12 mouse cellular contexts compared by ENCODE assay signal in the genomic region with DNA sequence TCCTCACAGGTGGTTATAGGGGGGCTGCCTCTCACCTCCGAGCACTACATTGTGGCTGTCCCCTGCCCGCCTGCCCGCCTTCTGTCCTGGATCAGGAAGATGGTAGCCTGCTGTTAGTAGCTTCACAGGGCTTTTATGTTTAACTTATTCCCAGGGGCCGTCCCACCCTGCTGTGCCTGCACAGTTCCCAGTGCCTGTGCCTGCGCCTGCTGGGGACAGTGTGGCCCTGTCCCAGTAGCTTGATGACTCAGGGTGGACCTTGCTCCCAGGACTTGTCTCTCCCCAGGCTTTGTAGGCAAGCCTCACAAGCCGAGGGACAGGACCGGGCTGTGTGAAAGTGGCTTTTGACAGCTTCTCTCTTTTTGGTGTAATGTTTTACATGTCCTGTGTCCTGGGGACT. TPM values are rescaled to one million over a fixed set of nuclear protein-coding genes. Genes with fewer than 3 reads are reported as not detected.
DNase-seq lines count a peak whose midpoint lies in the region; ATAC-seq and TF ChIP-seq lines count a peak whose summit lies in the region.
"Had no signal": no experiment of that assay in that cellular context is flagged by ENCODE, and none has a peak within 500 bp of the region (broad histone marks: within the 10 kb centered on the region; RNA-seq: fewer than 3 reads in every experiment).

No protein-coding gene starts in this region.

- H3K4me2 ChIP-seq in hindbrain, embryonic 16.5 days (ENCODE audit: low read length): no peak overlapping the region
- H3K4me2 ChIP-seq in intestine, embryonic 15.5 days (replicated peaks): no peak overlapping the region
- no peak overlapping the region for H3K4me2 ChIP-seq in stomach, embryonic 15.5 days
- H3K4me2 ChIP-seq: heart, embryonic 12.5 days had no signal

- peaks cover 19% of the 10 kb centered on the region for H3K4me1 ChIP-seq in hindbrain, embryonic 16.5 days (ENCODE audit: control insufficient read depth, insufficient read depth, low read depth, low read length)
- peaks cover 41% of the 10 kb centered on the region for H3K4me1 ChIP-seq in hindbrain, embryonic 10.5 days (replicated peaks)
- peaks cover 38% of the 10 kb centered on the region for H3K4me1 ChIP-seq in intestine, embryonic 15.5 days (replicated peaks)
- H3K4me1 ChIP-seq in liver, adult 2 months (ENCODE audit: control insufficient read depth, insufficient read depth, low read length): no peaks in the 10 kb centered on the region
- H3K4me1 ChIP-seq in stomach, embryonic 15.5 days: peaks cover 26% of the 10 kb centered on the region

- no peaks in the 10 kb centered on the region for H3K79me2 ChIP-seq in liver, adult 2 months (ENCODE audit: control insufficient read depth, insufficient read depth, low read length)

- 76% methylated on average over 7 of the region's 7 CpGs for WGBS in hindbrain, embryonic 16.5 days
- WGBS in hindbrain, embryonic 10.5 days: 69% methylated on average over 7 of the region's 7 CpGs
- 58% methylated on average over 7 of the region's 7 CpGs for WGBS in intestine, embryonic 15.5 days
- 60% methylated on average over 7 of the region's 7 CpGs for WGBS in liver, adult 2 months
- WGBS in stomach, embryonic 15.5 days: 78% methylated on average over 7 of the region's 7 CpGs

- TF ChIP-seq POLR2A in liver, adult 2 months (IDR thresholded peaks at IDR 0.05; ENCODE audit: extremely low read depth, insufficient read depth, low read length): no peak

- no peak for TF ChIP-seq CTCF in liver, adult 2 months (IDR thresholded peaks at IDR 0.05; ENCODE audit: low read depth, low read length)

- H3K36me3 ChIP-seq in hindbrain, embryonic 16.5 days (ENCODE audit: control insufficient read depth, insufficient read depth, low read length): peaks cover 2% of the 10 kb centered on the region; the same call in 1 of the 2 replicates
- peaks cover 57% of the 10 kb centered on the region for H3K36me3 ChIP-seq in hindbrain, embryonic 10.5 days
- peaks cover 31% of the 10 kb centered on the region; the same call in 1 of the 2 replicates for H3K36me3 ChIP-seq in intestine, embryonic 15.5 days
- no peaks in the 10 kb centered on the region for H3K36me3 ChIP-seq in liver, adult 2 months (ENCODE audit: control insufficient read depth, insufficient read depth, low read length)
- H3K36me3 ChIP-seq in stomach, embryonic 15.5 days: peaks cover 42% of the 10 kb centered on the region

- H3K27me3 ChIP-seq in hindbrain, embryonic 16.5 days (replicated peaks; ENCODE audit: control insufficient read depth, insufficient read depth, low read length): no peaks in the 10 kb centered on the region
- H3K27me3 ChIP-seq in hindbrain, embryonic 10.5 days (ENCODE audit: insufficient read depth, poor library complexity, severe bottlenecking): peaks cover 7% of the 10 kb centered on the region; the same call in 1 of the 2 replicates
- no peaks in the 10 kb centered on the region for H3K27me3 ChIP-seq in intestine, embryonic 15.5 days (replicated peaks)
- no peaks in the 10 kb centered on the region for H3K27me3 ChIP-seq in liver, adult 2 months (ENCODE audit: control insufficient read depth, insufficient read depth, low read length)
- H3K27me3 ChIP-seq in stomach, embryonic 15.5 days (replicated peaks): no peaks in the 10 kb centered on the region
- H3K27me3 ChIP-seq: heart, embryonic 12.5 days had no signal

- no peak for DNase-seq in hindbrain, embryonic 10.5 days (ENCODE audit: low spot score)
- DNase-seq in liver, adult 2 months (ENCODE audit: extremely low read depth, low read depth, low spot score): peak; percentile 25
- DNase-seq in spleen, adult 18-20 months: no peak
- DNase-seq in lung, postnatal 25 days (ENCODE audit: low spot score): no peak
- DNase-seq: heart, postnatal 36 days; kidney, postnatal 10 days; lung, adult 2 months had no signal

- H3K9ac ChIP-seq in hindbrain, embryonic 16.5 days (ENCODE audit: low read depth, low read length): peak overlapping the region; percentile 32; the same call in 1 of the 2 replicates
- H3K9ac ChIP-seq in intestine, embryonic 15.5 days: no peak overlapping the region
- no peak overlapping the region for H3K9ac ChIP-seq in liver, adult 2 months (ENCODE audit: low read depth, low read length)
- no peak overlapping the region for H3K9ac ChIP-seq in stomach, embryonic 15.5 days
- H3K9ac ChIP-seq: heart, embryonic 12.5 days had no signal

- ATAC-seq in hindbrain, embryonic 16.5 days: no peak
- peak; percentile 85 for ATAC-seq in intestine, embryonic 15.5 days
- peak; percentile 48; the same call in 1 of the 2 replicates for ATAC-seq in stomach, embryonic 15.5 days (ENCODE audit: insufficient read depth, low FRiP score, low read depth)
- ATAC-seq: midbrain, embryonic 16.5 days had no signal

- H3K4me3 ChIP-seq in hindbrain, embryonic 16.5 days (ENCODE audit: low read length): no peak overlapping the region
- no peak overlapping the region for H3K4me3 ChIP-seq in hindbrain, embryonic 10.5 days
- H3K4me3 ChIP-seq in intestine, embryonic 15.5 days (replicated peaks): no peak overlapping the region
- H3K4me3 ChIP-seq in liver, adult 2 months (ENCODE audit: insufficient read depth, low read depth, low read length): no peak overlapping the region
- H3K4me3 ChIP-seq in stomach, embryonic 15.5 days (replicated peaks): no peak overlapping the region
- H3K4me3 ChIP-seq: heart, embryonic 12.5 days had no signal

- no peak overlapping the region for H3K27ac ChIP-seq in hindbrain, embryonic 16.5 days (ENCODE audit: low read depth, low read length)
- H3K27ac ChIP-seq in hindbrain, embryonic 10.5 days: no peak overlapping the region
- H3K27ac ChIP-seq in intestine, embryonic 15.5 days: 0 out of 2 replicates have a peak overlapping the region, but pooled peaks have one; percentile 32
- no peak overlapping the region for H3K27ac ChIP-seq in liver, adult 2 months (replicated peaks; ENCODE audit: insufficient read depth, low read depth, low read length)
- H3K27ac ChIP-seq in stomach, embryonic 15.5 days: no peak overlapping the region

- peaks cover 2% of the 10 kb centered on the region; the same call in 1 of the 2 replicates for H3K9me3 ChIP-seq in hindbrain, embryonic 16.5 days (ENCODE audit: control insufficient read depth, low read length)
- H3K9me3 ChIP-seq in hindbrain, embryonic 10.5 days: 0 out of 2 replicates have a peak, but pooled peaks cover 8% of the 10 kb centered on the region
- no peaks in the 10 kb centered on the region for H3K9me3 ChIP-seq in intestine, embryonic 15.5 days
- H3K9me3 ChIP-seq in stomach, embryonic 15.5 days: no peaks in the 10 kb centered on the region
- H3K9me3 ChIP-seq: heart, embryonic 12.5 days had no signal

RNA-seq across cellular contexts. Expression of a gene that starts 11.9 kb away (rescaled TPM):
- polyA plus RNA-seq in hindbrain, embryonic 16.5 days (2015; fragmentation: Nextera tagmentation; extraction: Ambion mirVana): 343 and 396 TPM in 2 replicates
- polyA plus RNA-seq in hindbrain, embryonic 10.5 days (2016; fragmentation: Nextera tagmentation; extraction: Ambion mirVana): 395 and 442 TPM in 2 replicates
- 266 and 272 TPM in 2 replicates for polyA plus RNA-seq in intestine, embryonic 15.5 days (2015; fragmentation: Nextera tagmentation; extraction: Ambion mirVana)
- total RNA-seq in liver, adult 2 months (2014; rRNA removed): 115 and 135 TPM in 2 replicates
- polyA plus RNA-seq in liver, adult 2 months (2012; rRNA removed): 78.9 and 101 TPM in 2 replicates
- 267 and 309 TPM in 2 replicates for polyA plus RNA-seq in stomach, embryonic 15.5 days (2015; fragmentation: Nextera tagmentation; extraction: Ambion mirVana)

RNA-seq across cellular contexts. Expression of a gene that starts 45.8 kb away (rescaled TPM):
- polyA plus RNA-seq in hindbrain, embryonic 16.5 days (2015; fragmentation: Nextera tagmentation; extraction: Ambion mirVana): 0.27 and 0.31 TPM in 2 replicates
- polyA plus RNA-seq in hindbrain, embryonic 10.5 days (2016; fragmentation: Nextera tagmentation; extraction: Ambion mirVana): 0.06 and 0.31 TPM in 2 replicates
- polyA plus RNA-seq in intestine, embryonic 15.5 days (2015; fragmentation: Nextera tagmentation; extraction: Ambion mirVana): 0.06 and 0.14 TPM in 2 replicates
- total RNA-seq in liver, adult 2 months (2014; rRNA removed): 0.13 TPM in 1 of 2 replicates, not detected in the other
- polyA plus RNA-seq in liver, adult 2 months (2012; rRNA removed): not detected in 2 replicates
- polyA plus RNA-seq in stomach, embryonic 15.5 days (2015; fragmentation: Nextera tagmentation; extraction: Ambion mirVana): 0.18 and 0.21 TPM in 2 replicates
